Mouse (Mus musculus) heart, adult 11 months (tissue): ENCODE measurements around the gene Chchd1.
A peak's percentile ranks its signal among the peaks of the same experiment; 100 is the strongest.

Experiments
- DNase-seq: peaks from one replicate; pipeline ENCODE4 v3.0.0; 2022

The Chchd1 gene

GRCm38 (mm10) chr14:20730853-20731602 lies 28.2 kb downstream of the Chchd1 start:
- DNase-seq = peak; percentile 94

GRCm38 (mm10) chr14:20733041-20733951 lies 30.5 kb downstream of the Chchd1 start:
- peak; percentile 92 for DNase-seq

GRCm38 (mm10) chr14:20733952-20734774 lies 31.4 kb downstream of the Chchd1 start, which contains the start of gene Ndst2:
Ndst2 (minus strand) TSS chr14:20734562.
- peak; percentile 99 for DNase-seq

- DNase-seq = peak; percentile 92
Observed at GRCm38 (mm10) chr14:20735052-20735451, 32.2 kb downstream of the Chchd1 start.

GRCm38 (mm10) chr14:20735892-20736390 lies 33.1 kb downstream of the Chchd1 start:
- peak; percentile 94 for DNase-seq

- peak; percentile 97 for DNase-seq
Observed at GRCm38 (mm10) chr14:20737306-20737705, 34.5 kb downstream of the Chchd1 start.

GRCm38 (mm10) chr14:20738511-20738910 lies 35.7 kb downstream of the Chchd1 start:
- DNase-seq = peak; percentile 91

GRCm38 (mm10) chr14:20741301-20741700 lies 38.5 kb downstream of the Chchd1 start:
- DNase-seq = peak; percentile 91

GRCm38 (mm10) chr14:20743614-20744013 lies 40.8 kb downstream of the Chchd1 start:
- peak; percentile 93 for DNase-seq

- DNase-seq = peak; percentile 78
Observed at GRCm38 (mm10) chr14:20746935-20747334, 44.1 kb downstream of the Chchd1 start.

GRCm38 (mm10) chr14:20748388-20748787 lies 45.6 kb downstream of the Chchd1 start:
- DNase-seq = no peak

- DNase-seq = no peak
Observed at GRCm38 (mm10) chr14:20749494-20750051, 46.8 kb downstream of the Chchd1 start.

GRCm38 (mm10) chr14:20750503-20750902 lies 47.7 kb downstream of the Chchd1 start:
- no peak for DNase-seq

GRCm38 (mm10) chr14:20753792-20754191 lies 51.0 kb downstream of the Chchd1 start:
- no peak for DNase-seq
